Mouse (Mus musculus): ENCODE measurements around the gene Abcc3. TPM values are rescaled to one million over a fixed set of nuclear protein-coding genes. Genes with fewer than 3 reads are reported as not detected.
"Not testable (repeated sequence)": the region's sequence is repeated elsewhere in the genome, so short reads cannot be mapped to it uniquely, and the experiment has no call there.

The Abcc3 gene
- polyA plus RNA-seq, 1 experiment, result 7.4 TPM

GRCm38 (mm10) chr11:94412562-94412961 is 19.8 kb upstream of the Abcc3 start:
- WGBS, result 36% methylated on average over 2 of the region's 2 CpGs
- TF ChIP-seq POLR2A (IDR thresholded peaks at IDR 0.05; ENCODE audit: borderline replicate concordance, control insufficient read depth, low read depth, low read length), result no peak
- no peak for TF ChIP-seq CTCF (IDR thresholded peaks at IDR 0.05; ENCODE audit: control insufficient read depth, insufficient read depth, low read length)
- H3K4me3 ChIP-seq (replicated peaks; ENCODE audit: control insufficient read depth, low read depth, low read length), result no peak overlapping the region
- no peaks in the 10 kb centered on the region for H3K4me1 ChIP-seq (ENCODE audit: control insufficient read depth, insufficient read depth, low read length)
- H3K27ac ChIP-seq (ENCODE audit: control insufficient read depth, insufficient read depth, low read depth, low read length, poor library complexity), result no peak overlapping the region

GRCm38 (mm10) chr11:94407803-94408321 is 15.1 kb upstream of the Abcc3 start:
- no peak overlapping the region for H3K27ac ChIP-seq (ENCODE audit: control insufficient read depth, insufficient read depth, low read depth, low read length, poor library complexity)
- no peak overlapping the region for H3K4me3 ChIP-seq (replicated peaks; ENCODE audit: control insufficient read depth, low read depth, low read length)
- TF ChIP-seq POLR2A (IDR thresholded peaks at IDR 0.05; ENCODE audit: borderline replicate concordance, control insufficient read depth, low read depth, low read length) (no peak), CTCF (IDR thresholded peaks at IDR 0.05; ENCODE audit: control insufficient read depth, insufficient read depth, low read length) (no peak)
- H3K4me1 ChIP-seq (ENCODE audit: control insufficient read depth, insufficient read depth, low read length), result no peaks in the 10 kb centered on the region
- 55% methylated on average over 11 of the region's 11 CpGs for WGBS

GRCm38 (mm10) chr11:94405348-94405747 is 12.6 kb upstream of the Abcc3 start:
- H3K27ac ChIP-seq (ENCODE audit: control insufficient read depth, insufficient read depth, low read depth, low read length, poor library complexity), result no peak overlapping the region
- H3K4me1 ChIP-seq (ENCODE audit: control insufficient read depth, insufficient read depth, low read length), result no peaks in the 10 kb centered on the region
- TF ChIP-seq CTCF (IDR thresholded peaks at IDR 0.05; ENCODE audit: control insufficient read depth, insufficient read depth, low read length) (no peak), POLR2A (IDR thresholded peaks at IDR 0.05; ENCODE audit: borderline replicate concordance, control insufficient read depth, low read depth, low read length) (no peak)
- WGBS, result 53% methylated on average over 6 of the region's 6 CpGs
- no peak overlapping the region for H3K4me3 ChIP-seq (replicated peaks; ENCODE audit: control insufficient read depth, low read depth, low read length)

- no peaks in the 10 kb centered on the region for H3K4me1 ChIP-seq (ENCODE audit: control insufficient read depth, insufficient read depth, low read length)
- H3K4me3 ChIP-seq (replicated peaks; ENCODE audit: control insufficient read depth, low read depth, low read length), result no peak overlapping the region
- TF ChIP-seq CTCF (IDR thresholded peaks at IDR 0.05; ENCODE audit: control insufficient read depth, insufficient read depth, low read length) (peak; percentile 95), POLR2A (IDR thresholded peaks at IDR 0.05; ENCODE audit: borderline replicate concordance, control insufficient read depth, low read depth, low read length) (peak; percentile 11; the same call in 1 of the 2 replicates)
- 21% methylated on average over 11 of the region's 11 CpGs for WGBS
- H3K27ac ChIP-seq (ENCODE audit: control insufficient read depth, insufficient read depth, low read depth, low read length, poor library complexity), result no peak overlapping the region
Measured at GRCm38 (mm10) chr11:94404641-94405260, 12.0 kb upstream of the Abcc3 start.

GRCm38 (mm10) chr11:94404178-94404577 is 11.4 kb upstream of the Abcc3 start:
- H3K27ac ChIP-seq (ENCODE audit: control insufficient read depth, insufficient read depth, low read depth, low read length, poor library complexity), result no peak overlapping the region
- no peaks in the 10 kb centered on the region for H3K4me1 ChIP-seq (ENCODE audit: control insufficient read depth, insufficient read depth, low read length)
- no peak for TF ChIP-seq CTCF (IDR thresholded peaks at IDR 0.05; ENCODE audit: control insufficient read depth, insufficient read depth, low read length)
- H3K4me3 ChIP-seq (replicated peaks; ENCODE audit: control insufficient read depth, low read depth, low read length), result no peak overlapping the region
- WGBS, result 73% methylated on average over 5 of the region's 5 CpGs

GRCm38 (mm10) chr11:94403757-94404156 is 11.0 kb upstream of the Abcc3 start:
- no peak for TF ChIP-seq CTCF (IDR thresholded peaks at IDR 0.05; ENCODE audit: control insufficient read depth, insufficient read depth, low read length)
- TF ChIP-seq POLR2A (IDR thresholded peaks at IDR 0.05; ENCODE audit: borderline replicate concordance, control insufficient read depth, low read depth, low read length), result no peak
- H3K4me3 ChIP-seq (replicated peaks; ENCODE audit: control insufficient read depth, low read depth, low read length), result no peak overlapping the region
- 83% methylated on average over 10 of the region's 10 CpGs for WGBS
- no peaks in the 10 kb centered on the region for H3K4me1 ChIP-seq (ENCODE audit: control insufficient read depth, insufficient read depth, low read length)
- no peak overlapping the region for H3K27ac ChIP-seq (ENCODE audit: control insufficient read depth, insufficient read depth, low read depth, low read length, poor library complexity)

- no peaks in the 10 kb centered on the region for H3K4me1 ChIP-seq (ENCODE audit: control insufficient read depth, insufficient read depth, low read length)
- TF ChIP-seq CTCF (IDR thresholded peaks at IDR 0.05; ENCODE audit: control insufficient read depth, insufficient read depth, low read length), result no peak
- no peak for TF ChIP-seq POLR2A (IDR thresholded peaks at IDR 0.05; ENCODE audit: borderline replicate concordance, control insufficient read depth, low read depth, low read length)
- WGBS, result 77% methylated on average over 5 of the region's 5 CpGs
- no peak overlapping the region for H3K4me3 ChIP-seq (replicated peaks; ENCODE audit: control insufficient read depth, low read depth, low read length)
- H3K27ac ChIP-seq (ENCODE audit: control insufficient read depth, insufficient read depth, low read depth, low read length, poor library complexity), result no peak overlapping the region
Measured at GRCm38 (mm10) chr11:94402731-94403130, 9.9 kb upstream of the Abcc3 start.

GRCm38 (mm10) chr11:94402029-94402428 is 9.2 kb upstream of the Abcc3 start:
- H3K4me1 ChIP-seq (ENCODE audit: control insufficient read depth, insufficient read depth, low read length); H3K27ac ChIP-seq (ENCODE audit: control insufficient read depth, insufficient read depth, low read depth, low read length, poor library complexity); H3K4me3 ChIP-seq (replicated peaks; ENCODE audit: control insufficient read depth, low read depth, low read length): not testable (repeated sequence)
- 80% methylated on average over 4 of the region's 4 CpGs for WGBS

- H3K4me3 ChIP-seq (replicated peaks; ENCODE audit: control insufficient read depth, low read depth, low read length), result no peak overlapping the region
- no peak overlapping the region for H3K27ac ChIP-seq (ENCODE audit: control insufficient read depth, insufficient read depth, low read depth, low read length, poor library complexity)
- H3K4me1 ChIP-seq (ENCODE audit: control insufficient read depth, insufficient read depth, low read length), result no peaks in the 10 kb centered on the region
- 58% methylated on average over 6 of the region's 6 CpGs for WGBS
- TF ChIP-seq CTCF (IDR thresholded peaks at IDR 0.05; ENCODE audit: control insufficient read depth, insufficient read depth, low read length), result no peak
- TF ChIP-seq POLR2A (IDR thresholded peaks at IDR 0.05; ENCODE audit: borderline replicate concordance, control insufficient read depth, low read depth, low read length), result no peak
Measured at GRCm38 (mm10) chr11:94400996-94401395, 8.2 kb upstream of the Abcc3 start.

Measured in bone marrow, adult 2 months (tissue).